ENCODE assay signal across 14 mouse cellular contexts in genomic region chr3:108330812-108331211, GRCm38 (mm10). TPM values are rescaled to one million over a fixed set of nuclear protein-coding genes. Genes with fewer than 3 reads are reported as not detected.
"Had no signal": no experiment of that assay in that cellular context is flagged by ENCODE, and none has a peak within 500 bp of the region (broad histone marks: within the 10 kb centered on the region; RNA-seq: fewer than 3 reads in every experiment).

No protein-coding gene starts in this region.

- ATAC-seq: midbrain, embryonic 16.5 days had no signal

- DNase-seq: lung, adult 18-20 months; lung, embryonic 14.5 days; lung, postnatal 10 days; lung, postnatal 4 days; midbrain, embryonic 14.5 days; retina, postnatal 1 day; right cerebral cortex, postnatal 25 days; spleen, adult 18-20 months; thymus, adult 18-20 months; thymus, postnatal 14 days; thymus, postnatal 36 days had no signal

RNA-seq across cellular contexts. Expression of gene Mybphl, which starts 33.9 kb away (rescaled TPM):
- total RNA-seq: megakaryocyte, adult 5-6 weeks; megakaryocyte-erythroid progenitor cell, adult 5-6 weeks had no signal
